Mouse (Mus musculus): ENCODE results near the gene Gm10842. TPM values are rescaled to one million over a fixed set of nuclear protein-coding genes. Genes with fewer than 3 reads are reported as not detected.
"Not testable (repeated sequence)": the region's sequence is repeated elsewhere in the genome, so short reads cannot be mapped to it uniquely, and the experiment has no call there.

Gene Gm10842
- not detected in 2 replicates for polyA plus RNA-seq (2014; fragmentation: Nextera tagmentation; extraction: Ambion mirVana)

- ATAC-seq (replicated peaks; ENCODE audit: low FRiP score, low TSS enrichment, low read depth) (no peak), DNase-seq (ENCODE audit: low spot score) (no peak)
- Histone ChIP-seq H3K9ac (ENCODE audit: low read length) (no peak within 1 kb of the TSS), H3K4me2 (ENCODE audit: low read length) (no peak within 1 kb of the TSS), H3K27ac (ENCODE audit: low read depth) (no peak within 1 kb of the TSS), H3K36me3 (ENCODE audit: control insufficient read depth, insufficient read depth, low read length) (no peaks in the 10 kb centered on the region), H3K4me3 (ENCODE audit: low read depth, low read length) (no peak within 1 kb of the TSS), H3K27me3 (replicated peaks; ENCODE audit: control insufficient read depth, insufficient read depth, low read length) (0 out of 2 replicates have a peak, but pooled peaks cover 5% of the 10 kb centered on the region), H3K4me1 (replicated peaks; ENCODE audit: control insufficient read depth, insufficient read depth, low read length) (no peaks in the 10 kb centered on the region), H3K9me3 (ENCODE audit: control insufficient read depth, low read length) (no peaks in the 10 kb centered on the region)
- 68% methylated on average over 3 of the region's 3 CpGs for WGBS
Observed at GRCm38 (mm10) chr11:105146593-105146992, at the start of gene Gm10842. Gm10842 (plus strand) TSS chr11:105146893.

GRCm38 (mm10) chr11:105112448-105112847 lies 34.2 kb upstream of the Gm10842 start:
- DNase-seq (ENCODE audit: low spot score); H3K36me3 ChIP-seq (ENCODE audit: control insufficient read depth, insufficient read depth, low read length); H3K4me3 ChIP-seq (ENCODE audit: low read depth, low read length); H3K9ac ChIP-seq (ENCODE audit: low read length); H3K4me2 ChIP-seq (ENCODE audit: low read length); H3K27me3 ChIP-seq (replicated peaks; ENCODE audit: control insufficient read depth, insufficient read depth, low read length); H3K4me1 ChIP-seq (replicated peaks; ENCODE audit: control insufficient read depth, insufficient read depth, low read length); H3K9me3 ChIP-seq (ENCODE audit: control insufficient read depth, low read length); ATAC-seq (replicated peaks; ENCODE audit: low FRiP score, low TSS enrichment, low read depth); H3K27ac ChIP-seq (ENCODE audit: low read depth): not testable (repeated sequence)
- WGBS: 81% methylated on average over 22 of the region's 22 CpGs

- Histone ChIP-seq H3K27ac (ENCODE audit: low read depth) (no peak overlapping the region), H3K9ac (ENCODE audit: low read length) (no peak overlapping the region), H3K36me3 (ENCODE audit: control insufficient read depth, insufficient read depth, low read length) (no peaks in the 10 kb centered on the region), H3K4me2 (ENCODE audit: low read length) (no peak overlapping the region), H3K9me3 (ENCODE audit: control insufficient read depth, low read length) (no peaks in the 10 kb centered on the region), H3K4me3 (ENCODE audit: low read depth, low read length) (no peak overlapping the region), H3K4me1 (replicated peaks; ENCODE audit: control insufficient read depth, insufficient read depth, low read length) (no peaks in the 10 kb centered on the region), H3K27me3 (replicated peaks; ENCODE audit: control insufficient read depth, insufficient read depth, low read length) (no peaks in the 10 kb centered on the region)
- WGBS: 88% methylated on average over 7 of the region's 7 CpGs
- DNase-seq (ENCODE audit: low spot score) (no peak), ATAC-seq (replicated peaks; ENCODE audit: low FRiP score, low TSS enrichment, low read depth) (no peak)
Observed at GRCm38 (mm10) chr11:105117814-105118213, 28.9 kb upstream of the Gm10842 start.

GRCm38 (mm10) chr11:105120551-105121061 lies 26.1 kb upstream of the Gm10842 start:
- no peaks in the 10 kb centered on the region for H3K27me3 ChIP-seq (replicated peaks; ENCODE audit: control insufficient read depth, insufficient read depth, low read length)
- H3K9ac ChIP-seq (ENCODE audit: low read length): no peak overlapping the region
- H3K36me3 ChIP-seq (ENCODE audit: control insufficient read depth, insufficient read depth, low read length): no peaks in the 10 kb centered on the region
- DNase-seq (ENCODE audit: low spot score) (no peak), ATAC-seq (replicated peaks; ENCODE audit: low FRiP score, low TSS enrichment, low read depth) (no peak)
- 38% methylated on average over 4 of the region's 4 CpGs for WGBS
- no peaks in the 10 kb centered on the region for H3K9me3 ChIP-seq (ENCODE audit: control insufficient read depth, low read length)
- H3K4me2 ChIP-seq (ENCODE audit: low read length): no peak overlapping the region
- no peak overlapping the region for H3K4me3 ChIP-seq (ENCODE audit: low read depth, low read length)
- no peaks in the 10 kb centered on the region for H3K4me1 ChIP-seq (replicated peaks; ENCODE audit: control insufficient read depth, insufficient read depth, low read length)
- H3K27ac ChIP-seq (ENCODE audit: low read depth): no peak overlapping the region

- H3K27me3 ChIP-seq (replicated peaks; ENCODE audit: control insufficient read depth, insufficient read depth, low read length); H3K9ac ChIP-seq (ENCODE audit: low read length); ATAC-seq (replicated peaks; ENCODE audit: low FRiP score, low TSS enrichment, low read depth); H3K4me3 ChIP-seq (ENCODE audit: low read depth, low read length); H3K4me1 ChIP-seq (replicated peaks; ENCODE audit: control insufficient read depth, insufficient read depth, low read length); DNase-seq (ENCODE audit: low spot score); H3K9me3 ChIP-seq (ENCODE audit: control insufficient read depth, low read length); H3K4me2 ChIP-seq (ENCODE audit: low read length); H3K27ac ChIP-seq (ENCODE audit: low read depth); H3K36me3 ChIP-seq (ENCODE audit: control insufficient read depth, insufficient read depth, low read length): not testable (repeated sequence)
- WGBS: 78% methylated on average over 5 of the region's 5 CpGs
Observed at GRCm38 (mm10) chr11:105121792-105122191, 24.9 kb upstream of the Gm10842 start.

- Histone ChIP-seq H3K4me1 (replicated peaks; ENCODE audit: control insufficient read depth, insufficient read depth, low read length) (peaks cover 9% of the 10 kb centered on the region), H3K36me3 (ENCODE audit: control insufficient read depth, insufficient read depth, low read length) (peaks cover 8% of the 10 kb centered on the region; the same call in 1 of the 2 replicates), H3K4me3 (ENCODE audit: low read depth, low read length) (no peak overlapping the region), H3K4me2 (ENCODE audit: low read length) (no peak overlapping the region), H3K27ac (ENCODE audit: low read depth) (no peak overlapping the region), H3K9ac (ENCODE audit: low read length) (no peak overlapping the region), H3K27me3 (replicated peaks; ENCODE audit: control insufficient read depth, insufficient read depth, low read length) (no peaks in the 10 kb centered on the region), H3K9me3 (ENCODE audit: control insufficient read depth, low read length) (no peaks in the 10 kb centered on the region)
- ATAC-seq (replicated peaks; ENCODE audit: low FRiP score, low TSS enrichment, low read depth) (no peak), DNase-seq (ENCODE audit: low spot score) (peak; percentile 53)
- WGBS: 14% methylated on average over 9 of the region's 9 CpGs
Observed at GRCm38 (mm10) chr11:105123986-105124385, 22.7 kb upstream of the Gm10842 start.

GRCm38 (mm10) chr11:105125735-105126519 lies 20.8 kb upstream of the Gm10842 start, which contains the start of gene Mettl2:
Mettl2 (plus strand) TSS chr11:105126425.
- Histone ChIP-seq H3K9ac (ENCODE audit: low read length) (peak within 1 kb of the TSS; percentile 65), H3K27me3 (replicated peaks; ENCODE audit: control insufficient read depth, insufficient read depth, low read length) (no peaks in the 10 kb centered on the region), H3K4me3 (ENCODE audit: low read depth, low read length) (peak within 1 kb of the TSS; percentile 80), H3K4me2 (ENCODE audit: low read length) (peak within 1 kb of the TSS; percentile 95), H3K4me1 (replicated peaks; ENCODE audit: control insufficient read depth, insufficient read depth, low read length) (peaks cover 9% of the 10 kb centered on the region), H3K9me3 (ENCODE audit: control insufficient read depth, low read length) (no peaks in the 10 kb centered on the region), H3K27ac (ENCODE audit: low read depth) (peak within 1 kb of the TSS; percentile 75), H3K36me3 (ENCODE audit: control insufficient read depth, insufficient read depth, low read length) (peaks cover 24% of the 10 kb centered on the region)
- DNase-seq (ENCODE audit: low spot score) (peak; percentile 92), ATAC-seq (replicated peaks; ENCODE audit: low FRiP score, low TSS enrichment, low read depth) (peak; percentile 91)
- WGBS: 1% methylated on average over 37 of the region's 38 CpGs

GRCm38 (mm10) chr11:105126520-105127029 lies 20.1 kb upstream of the Gm10842 start:
- DNase-seq (ENCODE audit: low spot score): no peak
- H3K4me2 ChIP-seq (ENCODE audit: low read length): peak overlapping the region; percentile 95
- H3K9ac ChIP-seq (ENCODE audit: low read length): peak overlapping the region; percentile 65
- no peaks in the 10 kb centered on the region for H3K9me3 ChIP-seq (ENCODE audit: control insufficient read depth, low read length)
- no peaks in the 10 kb centered on the region for H3K27me3 ChIP-seq (replicated peaks; ENCODE audit: control insufficient read depth, insufficient read depth, low read length)
- ATAC-seq (replicated peaks; ENCODE audit: low FRiP score, low TSS enrichment, low read depth): no peak
- peak overlapping the region; percentile 80 for H3K4me3 ChIP-seq (ENCODE audit: low read depth, low read length)
- under 1% methylated on average over 49 of the region's 49 CpGs for WGBS
- H3K36me3 ChIP-seq (ENCODE audit: control insufficient read depth, insufficient read depth, low read length): peaks cover 30% of the 10 kb centered on the region
- no peak overlapping the region for H3K27ac ChIP-seq (ENCODE audit: low read depth)
- peaks cover 9% of the 10 kb centered on the region for H3K4me1 ChIP-seq (replicated peaks; ENCODE audit: control insufficient read depth, insufficient read depth, low read length)

Data from intestine, embryonic 14.5 days (tissue).